Mouse (Mus musculus) hindbrain, embryonic 15.5 days (tissue): ENCODE measurements around the gene Atp2b4. TPM values are rescaled to one million over a fixed set of nuclear protein-coding genes. Genes with fewer than 3 reads are reported as not detected.
"Not testable (repeated sequence)": the region's sequence is repeated elsewhere in the genome, so short reads cannot be mapped to it uniquely, and the experiment has no call there.

Experiments used
- ATAC-seq: fragments of 200-750 bp; cut with Nextera tagmentation; 2 replicates; pipeline ENCODE4 v1.8.0; 2017; ENCODE audit warnings: low read depth, moderate number of reproducible peaks, moderate TSS enrichment; ENCODE audit not compliant: low FRiP score
- H3K27ac ChIP-seq: fragments of 300-500 bp; sonication (generic); replicated peaks from 2 replicates; pipeline ENCODE4 v1.5.1; 2015; ENCODE audit warnings: mild to moderate bottlenecking, inconsistent platforms
- H3K27me3 ChIP-seq: fragments of 300-500 bp; sonication (generic); 2 replicates; pipeline ENCODE4 v1.6.1; 2015; ENCODE audit warnings: control low read depth, inconsistent platforms
- H3K36me3 ChIP-seq: fragments of 300-500 bp; sonication (generic); 2 replicates; pipeline ENCODE4 v1.6.1; 2015; ENCODE audit warnings: control low read depth, inconsistent platforms
- H3K4me1 ChIP-seq: fragments of 300-500 bp; sonication (generic); replicated peaks from 2 replicates; pipeline ENCODE4 v1.6.1; 2015; ENCODE audit warnings: control low read depth, inconsistent platforms
- H3K4me2 ChIP-seq: fragments of 300-500 bp; sonication (generic); 2 replicates; pipeline ENCODE4 v1.6.1; 2015; ENCODE audit warnings: moderate library complexity, mild to moderate bottlenecking, inconsistent platforms
- H3K4me3 ChIP-seq: fragments of 300-500 bp; sonication (generic); 2 replicates; pipeline ENCODE4 v1.5.1; 2015; ENCODE audit warnings: mild to moderate bottlenecking, inconsistent platforms
- H3K9ac ChIP-seq: fragments of 300-500 bp; sonication (generic); 2 replicates; pipeline ENCODE4 v1.6.1; 2015; ENCODE audit warnings: inconsistent platforms
- H3K9me3 ChIP-seq: fragments of 300-500 bp; sonication (generic); 2 replicates; pipeline ENCODE4 v1.6.1; 2016; ENCODE audit warnings: control low read depth, inconsistent platforms
- WGBS: fragments of 180-500 bp; shearing (Covaris S2); methylation state at CpG from one replicate; pipeline ENCODE4 v1.1.7; 2015; 5-methylcytosine and 5-hydroxymethylcytosine counted together
- polyA plus RNA-seq: library from polyadenylated mRNA; unstranded; fragments of >200 nt; fragmentation: Nextera tagmentation; extraction: Ambion mirVana; gene quantifications from 2 replicates; pipeline ENCODE4 v1.2.1, GENCODE M21; 2015

Atp2b4 gene
- polyA plus RNA-seq, 1 experiment from 2014 or later, result 11.8 TPM

DNA sequence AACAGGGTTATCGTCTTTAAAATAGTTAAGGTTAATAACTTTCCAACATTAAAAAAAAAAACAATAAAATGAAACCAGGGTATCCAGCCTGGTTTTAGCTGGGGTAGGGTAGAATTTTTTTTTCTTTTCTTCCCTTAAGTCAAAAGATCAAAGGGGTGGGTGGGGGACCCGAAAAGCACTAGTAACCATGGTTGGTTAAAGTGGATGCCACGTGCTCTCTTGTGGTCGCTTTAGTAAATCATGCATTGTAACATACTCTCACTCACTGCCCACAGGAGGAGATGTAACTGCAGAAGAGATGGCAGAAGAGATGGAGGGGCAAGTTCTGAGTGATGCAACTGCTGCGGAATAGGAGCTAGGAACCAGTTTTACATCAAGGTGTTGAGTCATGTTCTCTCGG lies 89.5 kb downstream of the Atp2b4 start:
- no peaks in the 10 kb centered on the region for H3K27me3 ChIP-seq
- H3K36me3 ChIP-seq, result peaks cover 3% of the 10 kb centered on the region; the same call in 1 of the 2 replicates
- H3K9ac ChIP-seq, result no peak overlapping the region
- no peak overlapping the region for H3K4me3 ChIP-seq
- no peak overlapping the region for H3K4me2 ChIP-seq
- ATAC-seq, result no peak
- peaks cover 5% of the 10 kb centered on the region; the same call in 1 of the 2 replicates for H3K4me1 ChIP-seq
- WGBS, result 60% methylated on average over 6 of the region's 6 CpGs
- no peaks in the 10 kb centered on the region for H3K9me3 ChIP-seq
- H3K27ac ChIP-seq, result no peak overlapping the region

DNA sequence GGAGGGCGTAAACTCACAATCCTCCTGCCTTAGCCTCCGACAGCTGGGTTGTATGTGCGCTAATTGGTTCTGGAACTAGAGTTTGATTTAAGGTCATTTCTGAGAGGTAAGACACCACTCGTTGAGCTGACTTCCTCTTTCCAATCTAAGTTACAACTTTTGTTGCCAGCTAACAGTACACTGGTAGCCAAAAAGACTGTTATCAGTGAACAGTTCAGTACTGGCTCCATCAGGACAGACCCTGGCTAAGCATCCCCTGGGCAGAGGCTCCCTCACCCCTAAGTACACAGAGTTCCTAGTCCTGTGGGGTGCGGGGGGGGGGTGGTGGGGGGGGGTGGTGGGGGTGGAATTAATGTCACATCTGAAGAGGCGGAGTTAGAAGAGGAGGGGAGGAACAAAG lies 89.9 kb downstream of the Atp2b4 start:
- no peaks in the 10 kb centered on the region for H3K27me3 ChIP-seq
- no peak overlapping the region for H3K27ac ChIP-seq
- no peak overlapping the region for H3K4me3 ChIP-seq
- no peak for ATAC-seq
- 48% methylated on average over 6 of the region's 6 CpGs for WGBS
- H3K36me3 ChIP-seq, result peaks cover 4% of the 10 kb centered on the region; the same call in 1 of the 2 replicates
- H3K9ac ChIP-seq, result no peak overlapping the region
- H3K9me3 ChIP-seq, result no peaks in the 10 kb centered on the region
- H3K4me1 ChIP-seq, result peaks cover 5% of the 10 kb centered on the region; the same call in 1 of the 2 replicates
- H3K4me2 ChIP-seq, result no peak overlapping the region

DNA sequence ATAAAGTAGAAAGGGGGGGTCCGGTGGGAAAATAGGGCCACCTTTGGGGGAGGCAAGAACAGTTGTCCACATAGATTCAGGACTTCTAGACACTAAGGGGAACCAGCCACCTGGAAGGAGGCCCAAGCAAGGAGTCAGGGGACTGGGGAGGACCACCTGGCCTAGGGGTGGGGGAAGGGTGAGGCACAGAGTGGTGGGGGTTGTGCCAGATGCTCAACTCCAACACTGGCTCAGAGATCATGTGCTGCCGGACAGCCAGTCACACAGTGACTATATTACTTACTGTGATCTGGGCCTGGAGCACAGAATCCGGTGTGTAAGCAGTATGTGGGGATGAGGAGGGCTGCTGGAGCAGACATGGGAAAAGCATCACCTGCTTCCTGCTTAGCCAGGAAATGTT lies 91.5 kb downstream of the Atp2b4 start:
- Histone ChIP-seq H3K9me3 (no peaks in the 10 kb centered on the region), H3K4me3 (no peak overlapping the region), H3K4me2 (no peak overlapping the region), H3K36me3 (peaks cover 9% of the 10 kb centered on the region; the same call in 1 of the 2 replicates), H3K9ac (no peak overlapping the region), H3K27me3 (no peaks in the 10 kb centered on the region), H3K27ac (no peak overlapping the region), H3K4me1 (peaks cover 5% of the 10 kb centered on the region; the same call in 1 of the 2 replicates)
- no peak for ATAC-seq
- WGBS, result 75% methylated on average over 3 of the region's 3 CpGs

- not testable (repeated sequence) for H3K4me1 ChIP-seq, H3K4me2 ChIP-seq, H3K36me3 ChIP-seq, H3K27ac ChIP-seq, H3K27me3 ChIP-seq, H3K9me3 ChIP-seq, H3K4me3 ChIP-seq, ATAC-seq, H3K9ac ChIP-seq
- WGBS, result 29% methylated on average over 1 of the region's 2 CpGs
Measured at GRCm38 (mm10) chr1:133701824-133702223, 99.0 kb downstream of the Atp2b4 start.

DNA sequence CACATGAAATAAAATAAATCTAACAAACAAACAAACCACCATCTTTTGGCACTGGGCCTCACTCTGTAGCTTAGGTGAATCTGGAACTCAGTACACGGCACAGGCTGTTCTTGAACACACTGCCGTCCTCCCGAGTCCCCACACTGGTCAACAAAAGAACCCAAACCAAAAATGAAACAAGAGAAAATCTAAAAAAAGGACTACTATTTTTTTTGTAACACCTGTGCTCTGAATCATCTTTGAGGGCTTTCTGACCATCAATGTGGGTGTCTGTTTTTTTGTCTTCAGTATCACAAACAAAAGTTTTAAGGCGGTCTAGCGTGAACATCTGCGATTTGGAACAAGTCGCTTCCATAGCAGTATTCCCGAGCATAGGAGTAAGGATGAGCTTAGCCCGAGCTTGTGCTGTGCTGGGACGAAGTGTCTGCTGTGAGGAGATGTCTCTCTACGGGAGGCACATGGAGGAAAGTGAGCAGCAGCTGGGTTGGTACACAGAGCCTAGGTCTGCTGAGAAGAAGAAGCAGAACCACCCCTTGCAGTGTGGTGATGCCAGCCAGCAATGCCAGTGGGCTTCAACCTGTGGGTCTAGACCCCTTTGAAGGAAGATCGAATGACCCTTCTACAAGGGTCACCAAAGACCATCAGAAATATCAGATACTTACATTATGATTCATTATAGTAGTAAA lies 102.8 kb downstream of the Atp2b4 start:
- no peak overlapping the region for H3K27ac ChIP-seq
- 95% methylated on average over 12 of the region's 12 CpGs for WGBS

GRCm38 (mm10) chr1:133695901-133696300 lies 104.9 kb downstream of the Atp2b4 start:
- Histone ChIP-seq H3K36me3 (no peaks in the 10 kb centered on the region), H3K4me1 (0 out of 2 replicates have a peak, but pooled peaks cover 5% of the 10 kb centered on the region), H3K4me2 (no peak overlapping the region), H3K27me3 (no peaks in the 10 kb centered on the region), H3K9me3 (no peaks in the 10 kb centered on the region), H3K9ac (no peak overlapping the region), H3K4me3 (no peak overlapping the region), H3K27ac (no peak overlapping the region)
- ATAC-seq, result no peak
- WGBS, result 26% methylated on average over 7 of the region's 7 CpGs

More for the DNA sequence above, 102.8 kb downstream of the Atp2b4 start:
- no peak overlapping the region for H3K4me2 ChIP-seq
- 0 out of 2 replicates have a peak, but pooled peaks cover 5% of the 10 kb centered on the region for H3K4me1 ChIP-seq
- no peaks in the 10 kb centered on the region for H3K27me3 ChIP-seq
- H3K9me3 ChIP-seq, result no peaks in the 10 kb centered on the region
- H3K9ac ChIP-seq, result no peak overlapping the region
- H3K36me3 ChIP-seq, result no peaks in the 10 kb centered on the region
- ATAC-seq, result no peak
- H3K4me3 ChIP-seq, result no peak overlapping the region

- no peak overlapping the region for H3K9ac ChIP-seq
- 0 out of 2 replicates have a peak, but pooled peaks cover 5% of the 10 kb centered on the region for H3K4me1 ChIP-seq
- H3K9me3 ChIP-seq, result no peaks in the 10 kb centered on the region
- no peak overlapping the region for H3K4me2 ChIP-seq
- no peak overlapping the region for H3K27ac ChIP-seq
- no peaks in the 10 kb centered on the region for H3K27me3 ChIP-seq
- H3K36me3 ChIP-seq, result no peaks in the 10 kb centered on the region
- H3K4me3 ChIP-seq, result no peak overlapping the region
- WGBS, result 92% methylated on average over 1 of the region's 1 CpGs
- no peak for ATAC-seq
Measured at GRCm38 (mm10) chr1:133694876-133695275, 106.0 kb downstream of the Atp2b4 start.

DNA sequence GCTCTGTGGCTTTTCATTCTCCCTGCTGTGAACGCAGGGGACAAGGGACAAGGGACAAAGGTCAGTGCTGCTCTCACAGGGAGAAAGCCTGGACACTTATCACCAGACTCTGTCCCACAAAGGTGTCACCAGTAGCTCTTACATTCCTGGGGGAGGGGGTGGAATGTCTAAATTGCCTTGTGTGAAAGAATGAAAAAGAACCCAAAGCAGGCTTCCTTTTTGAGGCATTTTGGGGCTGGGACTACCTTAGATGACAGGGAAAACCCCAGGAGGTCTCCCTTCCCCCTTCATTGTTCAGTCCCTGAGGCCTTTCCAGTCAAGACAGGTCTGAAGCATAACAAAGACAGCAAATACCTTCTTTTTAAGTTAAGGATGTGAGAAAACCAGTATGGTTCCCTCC lies 106.5 kb downstream of the Atp2b4 start:
- Histone ChIP-seq H3K36me3 (no peaks in the 10 kb centered on the region), H3K9ac (no peak overlapping the region), H3K4me3 (no peak overlapping the region), H3K4me1 (0 out of 2 replicates have a peak, but pooled peaks cover 5% of the 10 kb centered on the region), H3K27me3 (no peaks in the 10 kb centered on the region), H3K9me3 (no peaks in the 10 kb centered on the region), H3K4me2 (no peak overlapping the region), H3K27ac (no peak overlapping the region)
- WGBS, result 10% methylated on average over 1 of the region's 1 CpGs
- ATAC-seq, result no peak

DNA sequence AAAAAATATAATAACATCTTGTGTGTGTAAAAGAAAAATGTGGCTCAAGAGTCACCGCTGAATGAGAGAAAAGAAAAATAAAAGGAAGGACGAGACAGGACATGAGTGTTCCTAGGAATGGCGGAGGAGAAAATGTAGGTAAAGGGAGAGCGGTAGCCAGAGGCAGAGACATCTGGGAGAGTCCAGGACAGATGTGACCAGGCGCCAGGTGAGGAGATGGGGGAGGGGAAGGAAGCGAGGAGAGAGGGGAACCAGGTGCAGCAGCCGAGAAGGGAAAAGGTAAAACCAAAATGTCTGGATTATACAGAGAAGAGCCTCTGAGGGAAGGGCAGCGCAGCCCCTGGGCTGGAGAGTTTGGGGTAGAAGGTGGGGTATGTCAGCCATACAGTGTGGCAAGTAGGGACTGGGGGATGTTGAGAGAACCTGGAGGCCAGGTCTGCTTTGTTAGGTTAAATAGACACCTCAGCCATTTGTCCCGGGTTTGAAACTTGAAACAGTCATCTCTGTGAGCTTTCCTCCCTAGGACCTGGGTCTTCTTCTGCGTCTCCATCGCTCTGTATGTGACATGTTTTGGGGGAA lies 107.2 kb downstream of the Atp2b4 start:
- Histone ChIP-seq H3K9me3 (no peaks in the 10 kb centered on the region), H3K36me3 (no peaks in the 10 kb centered on the region), H3K4me2 (no peak overlapping the region), H3K27me3 (no peaks in the 10 kb centered on the region), H3K27ac (no peak overlapping the region), H3K9ac (no peak overlapping the region), H3K4me3 (no peak overlapping the region), H3K4me1 (0 out of 2 replicates have a peak, but pooled peaks cover 5% of the 10 kb centered on the region)
- 68% methylated on average over 11 of the region's 11 CpGs for WGBS
- no peak for ATAC-seq

- 39% methylated on average over 4 of the region's 4 CpGs for WGBS
- no peaks in the 10 kb centered on the region for H3K36me3 ChIP-seq
- H3K4me3 ChIP-seq, result no peak overlapping the region
- no peak overlapping the region for H3K4me2 ChIP-seq
- H3K27me3 ChIP-seq, result no peaks in the 10 kb centered on the region
- 0 out of 2 replicates have a peak, but pooled peaks cover 5% of the 10 kb centered on the region for H3K4me1 ChIP-seq
- H3K9me3 ChIP-seq, result no peaks in the 10 kb centered on the region
- H3K27ac ChIP-seq, result no peak overlapping the region
- no peak for ATAC-seq
- no peak overlapping the region for H3K9ac ChIP-seq
Measured at GRCm38 (mm10) chr1:133692195-133692594, 108.6 kb downstream of the Atp2b4 start.

GRCm38 (mm10) chr1:133691046-133691445 lies 109.8 kb downstream of the Atp2b4 start:
- WGBS, result 95% methylated on average over 6 of the region's 6 CpGs
- no peak for ATAC-seq
- no peak overlapping the region for H3K9ac ChIP-seq
- 0 out of 2 replicates have a peak, but pooled peaks cover 5% of the 10 kb centered on the region for H3K4me1 ChIP-seq
- H3K27ac ChIP-seq, result no peak overlapping the region
- no peak overlapping the region for H3K4me3 ChIP-seq
- H3K9me3 ChIP-seq, result no peaks in the 10 kb centered on the region
- H3K36me3 ChIP-seq, result no peaks in the 10 kb centered on the region
- no peaks in the 10 kb centered on the region for H3K27me3 ChIP-seq
- H3K4me2 ChIP-seq, result no peak overlapping the region

DNA sequence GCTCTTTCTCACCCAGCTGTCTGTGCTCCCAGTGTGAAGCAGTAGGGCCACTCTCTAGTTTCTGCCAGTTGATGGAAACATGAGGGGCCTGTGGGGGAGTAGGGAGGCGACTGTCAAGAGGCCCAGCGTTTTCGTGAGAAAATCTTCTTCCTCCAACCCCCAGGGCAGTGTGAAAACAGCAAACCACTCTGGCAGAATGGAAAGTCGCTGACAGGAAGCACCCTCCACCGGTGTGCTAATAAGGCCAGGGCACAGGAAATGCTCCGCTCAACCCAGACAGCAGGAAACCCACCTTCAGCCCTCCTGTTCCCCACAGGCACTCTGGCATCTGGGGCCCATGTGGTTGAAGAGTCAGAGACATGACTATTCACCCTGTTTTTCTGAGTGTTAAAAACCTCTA lies 110.9 kb downstream of the Atp2b4 start, which contains the start of gene Lax1:
Gene Lax1, minus strand, starts transcription at position 212 of the 400 bp plus-strand sequence.
- Histone ChIP-seq H3K36me3 (no peaks in the 10 kb centered on the region), H3K27me3 (no peaks in the 10 kb centered on the region), H3K4me1 (no peaks in the 10 kb centered on the region), H3K9ac (no peak within 1 kb of the TSS), H3K4me3 (no peak within 1 kb of the TSS), H3K4me2 (no peak within 1 kb of the TSS), H3K9me3 (no peaks in the 10 kb centered on the region), H3K27ac (no peak within 1 kb of the TSS)
- 54% methylated on average over 6 of the region's 6 CpGs for WGBS
- no peak for ATAC-seq
